Mouse (Mus musculus): ENCODE results near the gene Capns2. TPM values are rescaled to one million over a fixed set of nuclear protein-coding genes. Genes with fewer than 3 reads are reported as not detected.

The Capns2 gene
- polyA plus RNA-seq, 1 experiment, result not detected

- Histone ChIP-seq H3K4me1 (ENCODE audit: control insufficient read depth, insufficient read depth, low read length) (no peaks in the 10 kb centered on the region), H3K27ac (ENCODE audit: insufficient read depth, low read length) (no peak overlapping the region), H3K4me3 (ENCODE audit: insufficient read depth, low read length) (no peak overlapping the region)
- no peak for TF ChIP-seq CTCF (IDR thresholded peaks at IDR 0.05; ENCODE audit: borderline replicate concordance, insufficient read depth, low read length)
- TF ChIP-seq POLR2A (IDR thresholded peaks at IDR 0.05; ENCODE audit: low read depth, low read length), result no peak
Measured at GRCm38 (mm10) chr8:92949071-92949470, 47.9 kb downstream of the Capns2 start.

- TF ChIP-seq POLR2A (IDR thresholded peaks at IDR 0.05; ENCODE audit: low read depth, low read length) (no peak), CTCF (IDR thresholded peaks at IDR 0.05; ENCODE audit: borderline replicate concordance, insufficient read depth, low read length) (no peak)
- no peaks in the 10 kb centered on the region for H3K4me1 ChIP-seq (ENCODE audit: control insufficient read depth, insufficient read depth, low read length)
- no peak overlapping the region for H3K4me3 ChIP-seq (ENCODE audit: insufficient read depth, low read length)
- H3K27ac ChIP-seq (ENCODE audit: insufficient read depth, low read length), result no peak overlapping the region
Measured at GRCm38 (mm10) chr8:92950639-92951371, 49.6 kb downstream of the Capns2 start.

Other genes with a start within 250 kb of the Capns2 start
- not detected in 2 replicates for gene Irx6, start 227.1 kb upstream of the Capns2 start, polyA plus RNA-seq (2011; ENCODE audit: insufficient read length, low read depth, missing spikeins)
- gene Mmp2, start 74.1 kb upstream of the Capns2 start, polyA plus RNA-seq (2011; ENCODE audit: insufficient read length, low read depth, missing spikeins), result 359 and 374 TPM in 2 replicates
- 4.3 and 7.6 TPM in 2 replicates for gene Lpcat2, start 46.1 kb upstream of the Capns2 start, polyA plus RNA-seq (2011; ENCODE audit: insufficient read length, low read depth, missing spikeins)
- gene Slc6a2, start 58.7 kb downstream of the Capns2 start, polyA plus RNA-seq (2011; ENCODE audit: insufficient read length, low read depth, missing spikeins), result 0.09 TPM in 1 of 2 replicates, not detected in the other
- 0.44 TPM in 1 of 2 replicates, not detected in the other for gene Ces1a, start 146.8 kb downstream of the Capns2 start, polyA plus RNA-seq (2011; ENCODE audit: insufficient read length, low read depth, missing spikeins)
- gene Ces1b, start 178.6 kb downstream of the Capns2 start, polyA plus RNA-seq (2011; ENCODE audit: insufficient read length, low read depth, missing spikeins), result not detected in 2 replicates
- not detected in 2 replicates for gene Ces1c, start 229.9 kb downstream of the Capns2 start, polyA plus RNA-seq (2011; ENCODE audit: insufficient read length, low read depth, missing spikeins)